Mouse (Mus musculus): Measurements from ENCODE around the gene Ppard.

- TF ChIP-seq POLR2A (IDR thresholded peaks at IDR 0.05; ENCODE audit: borderline replicate concordance, extremely low read depth, insufficient read depth, insufficient read length, poor library complexity, severe bottlenecking) = no peak
- TF ChIP-seq CTCF (IDR thresholded peaks at IDR 0.05; ENCODE audit: borderline replicate concordance, extremely low read depth, insufficient read depth, insufficient read length) = no peak
These were observed 85.2 kb downstream of the Ppard start for GRCm38 (mm10) chr17:28317725-28318124.

Data from brain, embryonic 14.5 days (tissue).